Mouse (Mus musculus): ENCODE measurements around the gene Zxdb. TPM values are rescaled to one million over a fixed set of nuclear protein-coding genes. Genes with fewer than 3 reads are reported as not detected.
"Not testable (repeated sequence)": the region's sequence is repeated elsewhere in the genome, so short reads cannot be mapped to it uniquely, and the experiment has no call there.

Zxdb gene
- 2.2 and 3.0 TPM in 2 replicates for polyA plus RNA-seq (2012; rRNA removed)

GRCm38 (mm10) chrX:94724192-94724971, at the start of gene Zxdb:
TSS of gene Zxdb (plus strand) at chrX:94724569.
- H3K4me3 ChIP-seq (ENCODE audit: insufficient read depth, low read depth, low read length), result 0 out of 2 replicates have a peak within 1 kb of the TSS, but pooled peaks have one; percentile 14
- H3K4me1 ChIP-seq (ENCODE audit: control insufficient read depth, insufficient read depth, low read length); H3K27me3 ChIP-seq (replicated peaks; ENCODE audit: control insufficient read depth, insufficient read depth, low read length); H3K36me3 ChIP-seq (ENCODE audit: control insufficient read depth, insufficient read depth, low read length); H3K27ac ChIP-seq (ENCODE audit: insufficient read depth, low read depth, low read length); DNase-seq: not testable (repeated sequence)
- WGBS, result no CpG with 5 or more reads among the region's 60 CpGs

- Histone ChIP-seq H3K4me1 (ENCODE audit: control insufficient read depth, insufficient read depth, low read length) (no peaks in the 10 kb centered on the region), H3K4me3 (ENCODE audit: insufficient read depth, low read depth, low read length) (no peak overlapping the region), H3K36me3 (ENCODE audit: control insufficient read depth, insufficient read depth, low read length) (no peaks in the 10 kb centered on the region), H3K27me3 (replicated peaks; ENCODE audit: control insufficient read depth, insufficient read depth, low read length) (no peaks in the 10 kb centered on the region), H3K27ac (ENCODE audit: insufficient read depth, low read depth, low read length) (no peak overlapping the region)
- DNase-seq, result peak; percentile 34
- 0 out of 2 replicates have a peak, but pooled peaks have one; percentile 18 for TF ChIP-seq CTCF (conservative IDR thresholded peaks at IDR 0.05; ENCODE audit: insufficient read depth, insufficient read length, low read depth, low read length)
- no peak for TF ChIP-seq POLR2A (IDR thresholded peaks at IDR 0.05; ENCODE audit: low read depth, low read length)
- 42% methylated on average over 4 of the region's 4 CpGs for WGBS
Observed at GRCm38 (mm10) chrX:94674977-94675376, 49.4 kb upstream of the Zxdb start.

GRCm38 (mm10) chrX:94681581-94681980, 42.8 kb upstream of the Zxdb start:
- not testable (repeated sequence) for H3K27ac ChIP-seq (ENCODE audit: insufficient read depth, low read depth, low read length); H3K27me3 ChIP-seq (replicated peaks; ENCODE audit: control insufficient read depth, insufficient read depth, low read length); H3K4me3 ChIP-seq (ENCODE audit: insufficient read depth, low read depth, low read length); H3K4me1 ChIP-seq (ENCODE audit: control insufficient read depth, insufficient read depth, low read length); DNase-seq; H3K36me3 ChIP-seq (ENCODE audit: control insufficient read depth, insufficient read depth, low read length)
- no CpG with 5 or more reads among the region's 2 CpGs for WGBS

- not testable (repeated sequence) for H3K4me3 ChIP-seq (ENCODE audit: insufficient read depth, low read depth, low read length); H3K27ac ChIP-seq (ENCODE audit: insufficient read depth, low read depth, low read length); DNase-seq; H3K36me3 ChIP-seq (ENCODE audit: control insufficient read depth, insufficient read depth, low read length); H3K4me1 ChIP-seq (ENCODE audit: control insufficient read depth, insufficient read depth, low read length); H3K27me3 ChIP-seq (replicated peaks; ENCODE audit: control insufficient read depth, insufficient read depth, low read length)
- 67% methylated on average over 5 of the region's 5 CpGs for WGBS
Observed at GRCm38 (mm10) chrX:94689593-94689992, 34.8 kb upstream of the Zxdb start.

- not testable (repeated sequence) for H3K27me3 ChIP-seq (replicated peaks; ENCODE audit: control insufficient read depth, insufficient read depth, low read length); H3K36me3 ChIP-seq (ENCODE audit: control insufficient read depth, insufficient read depth, low read length); H3K4me1 ChIP-seq (ENCODE audit: control insufficient read depth, insufficient read depth, low read length); H3K4me3 ChIP-seq (ENCODE audit: insufficient read depth, low read depth, low read length); H3K27ac ChIP-seq (ENCODE audit: insufficient read depth, low read depth, low read length); DNase-seq
- WGBS, result 81% methylated on average over 7 of the region's 7 CpGs
Observed at GRCm38 (mm10) chrX:94706676-94707075, 17.7 kb upstream of the Zxdb start.

- H3K27me3 ChIP-seq (replicated peaks; ENCODE audit: control insufficient read depth, insufficient read depth, low read length); H3K27ac ChIP-seq (ENCODE audit: insufficient read depth, low read depth, low read length); DNase-seq; H3K36me3 ChIP-seq (ENCODE audit: control insufficient read depth, insufficient read depth, low read length); H3K4me3 ChIP-seq (ENCODE audit: insufficient read depth, low read depth, low read length); H3K4me1 ChIP-seq (ENCODE audit: control insufficient read depth, insufficient read depth, low read length): not testable (repeated sequence)
- WGBS, result no CpG with 5 or more reads among the region's 3 CpGs
Observed at GRCm38 (mm10) chrX:94709752-94710151, 14.6 kb upstream of the Zxdb start.

- 52% methylated on average over 12 of the region's 102 CpGs for WGBS
- DNase-seq, result not testable (repeated sequence)
Observed at GRCm38 (mm10) chrX:94724972-94725569, 702 bp downstream of the Zxdb start.

GRCm38 (mm10) chrX:94725627-94726083, 1.3 kb downstream of the Zxdb start:
- not testable (repeated sequence) for H3K4me3 ChIP-seq (ENCODE audit: insufficient read depth, low read depth, low read length); H3K27me3 ChIP-seq (replicated peaks; ENCODE audit: control insufficient read depth, insufficient read depth, low read length); DNase-seq; H3K36me3 ChIP-seq (ENCODE audit: control insufficient read depth, insufficient read depth, low read length); H3K4me1 ChIP-seq (ENCODE audit: control insufficient read depth, insufficient read depth, low read length); H3K27ac ChIP-seq (ENCODE audit: insufficient read depth, low read depth, low read length)
- no CpG with 5 or more reads among the region's 41 CpGs for WGBS

More at GRCm38 (mm10) chrX:94724972-94725569, 702 bp downstream of the Zxdb start:
- H3K27ac ChIP-seq (ENCODE audit: insufficient read depth, low read depth, low read length); H3K27me3 ChIP-seq (replicated peaks; ENCODE audit: control insufficient read depth, insufficient read depth, low read length); H3K36me3 ChIP-seq (ENCODE audit: control insufficient read depth, insufficient read depth, low read length); H3K4me1 ChIP-seq (ENCODE audit: control insufficient read depth, insufficient read depth, low read length): not testable (repeated sequence)
- H3K4me3 ChIP-seq (ENCODE audit: insufficient read depth, low read depth, low read length), result 0 out of 2 replicates have a peak overlapping the region, but pooled peaks have one; percentile 14
